Mouse (Mus musculus) kidney, adult 2 months (tissue): ENCODE data around the gene 1700001O22Rik. TPM values are rescaled to one million over a fixed set of nuclear protein-coding genes. Genes with fewer than 3 reads are reported as not detected.

ENCODE experiments used
- DNase-seq: peaks from one replicate; pipeline ENCODE4 v3.0.0; 2021
- H3K27ac ChIP-seq: fragments of 200-500 bp; 2 replicates; pipeline ENCODE4 v1.5.1; 2012; ENCODE audit warnings: low read depth, low read length, control low read depth, inconsistent platforms; ENCODE audit not compliant: insufficient read depth
- H3K27me3 ChIP-seq: fragments of 200-500 bp; replicated peaks from 2 replicates; pipeline ENCODE4 v1.6.1; 2012; ENCODE audit warnings: mild to moderate bottlenecking, moderate library complexity, low read length, inconsistent platforms; ENCODE audit not compliant: control insufficient read depth, insufficient read depth
- H3K36me3 ChIP-seq: fragments of 200-500 bp; 2 replicates; pipeline ENCODE4 v1.6.1; 2012; ENCODE audit warnings: mild to moderate bottlenecking, moderate library complexity, low read length, inconsistent platforms; ENCODE audit not compliant: control insufficient read depth, insufficient read depth
- H3K4me1 ChIP-seq: fragments of 200-500 bp; 2 replicates; pipeline ENCODE4 v1.6.1; 2011; ENCODE audit warnings: low read length; ENCODE audit not compliant: control insufficient read depth, insufficient read depth
- H3K4me3 ChIP-seq: fragments of 200-500 bp; 2 replicates; pipeline ENCODE4 v1.5.1; 2011; ENCODE audit warnings: mild to moderate bottlenecking, low read depth, low read length, control low read depth; ENCODE audit not compliant: insufficient read depth
- CTCF ChIP-seq: fragments of 200-500 bp; conservative IDR thresholded peaks from 2 replicates; pipeline ENCODE4 v1.5.1; 2011; ENCODE audit warnings: low read depth, mild to moderate bottlenecking, control low read depth, low read length, moderate library complexity, mixed read lengths; ENCODE audit not compliant: insufficient read depth, insufficient read length
- POLR2A ChIP-seq: fragments of 200-500 bp; IDR thresholded peaks from one replicate; pipeline ENCODE4 v1.6.1; 2011; ENCODE audit warnings: low read depth, low read length, control low read depth
- WGBS: fragments of 180-500 bp; shearing (Covaris S2); methylation state at CpG from one replicate; pipeline ENCODE4 v1.1.7; 2018; 5-methylcytosine and 5-hydroxymethylcytosine counted together
- polyA plus RNA-seq: library from polyadenylated mRNA; depleted of rRNA; stranded (reverse); fragments of >200 nt; gene quantifications from 2 replicates; pipeline ENCODE4 v1.2.3, GENCODE M21; 2012

Gene 1700001O22Rik
- polyA plus RNA-seq, 1 experiment: 1.7 TPM

- 70% methylated on average over 7 of the region's 7 CpGs for WGBS
- H3K4me3 ChIP-seq: no peak overlapping the region
Observed at GRCm38 (mm10) chr2:30810573-30810972, 7.1 kb upstream of the 1700001O22Rik start.

GRCm38 (mm10) chr2:30809503-30809902 lies 6.0 kb upstream of the 1700001O22Rik start:
- H3K36me3 ChIP-seq: no peaks in the 10 kb centered on the region
- H3K4me1 ChIP-seq: peaks cover 5% of the 10 kb centered on the region
- no peak for TF ChIP-seq POLR2A
- TF ChIP-seq CTCF: no peak
- H3K27me3 ChIP-seq: no peaks in the 10 kb centered on the region
- H3K4me3 ChIP-seq: no peak overlapping the region
- WGBS: 61% methylated on average over 5 of the region's 5 CpGs
- no peak for DNase-seq
- H3K27ac ChIP-seq: no peak overlapping the region

More at GRCm38 (mm10) chr2:30810573-30810972, 7.1 kb upstream of the 1700001O22Rik start:
- no peak for TF ChIP-seq CTCF
- TF ChIP-seq POLR2A: no peak
- peaks cover 5% of the 10 kb centered on the region for H3K4me1 ChIP-seq
- no peak for DNase-seq
- H3K27ac ChIP-seq: no peak overlapping the region
- H3K36me3 ChIP-seq: no peaks in the 10 kb centered on the region
- H3K27me3 ChIP-seq: no peaks in the 10 kb centered on the region

DNA sequence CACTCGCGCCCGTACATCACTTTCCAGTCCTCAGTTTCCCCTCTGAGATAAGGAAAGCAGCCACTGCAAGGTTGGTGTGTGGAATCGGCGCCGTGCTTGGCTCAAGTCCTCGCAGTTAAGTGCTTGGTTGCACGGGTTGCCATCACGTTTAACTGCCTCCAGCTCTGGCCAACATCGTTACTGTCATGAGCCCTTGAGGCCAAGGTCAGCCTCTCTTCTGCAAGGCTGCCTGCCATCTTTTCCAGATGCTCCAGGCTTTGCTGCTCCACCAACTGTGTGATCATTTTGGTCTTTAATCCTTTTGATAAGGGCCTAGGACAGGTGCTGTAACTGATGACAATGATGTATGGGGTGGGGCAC lies 4.8 kb upstream of the 1700001O22Rik start:
- Histone ChIP-seq H3K36me3 (no peaks in the 10 kb centered on the region), H3K27me3 (no peaks in the 10 kb centered on the region), H3K27ac (peak overlapping the region; percentile 41), H3K4me1 (peaks cover 5% of the 10 kb centered on the region), H3K4me3 (peak overlapping the region; percentile 72)
- WGBS: 3% methylated on average over 10 of the region's 10 CpGs
- no peak for TF ChIP-seq POLR2A
- no peak for TF ChIP-seq CTCF
- peak; percentile 21 for DNase-seq

GRCm38 (mm10) chr2:30807648-30808295 lies 4.3 kb upstream of the 1700001O22Rik start, which contains the start of gene Ntmt1:
Gene Ntmt1, plus strand, starts transcription at chr2:30807826.
- H3K4me1 ChIP-seq: peaks cover 5% of the 10 kb centered on the region
- no peaks in the 10 kb centered on the region for H3K36me3 ChIP-seq
- H3K27me3 ChIP-seq: no peaks in the 10 kb centered on the region
- DNase-seq: peak; percentile 100
- peak within 1 kb of the TSS; percentile 72 for H3K4me3 ChIP-seq
- WGBS: 1% methylated on average over 44 of the region's 44 CpGs
- H3K27ac ChIP-seq: peak within 1 kb of the TSS; percentile 62
- TF ChIP-seq POLR2A: peak; percentile 82
- TF ChIP-seq CTCF: no peak

DNA sequence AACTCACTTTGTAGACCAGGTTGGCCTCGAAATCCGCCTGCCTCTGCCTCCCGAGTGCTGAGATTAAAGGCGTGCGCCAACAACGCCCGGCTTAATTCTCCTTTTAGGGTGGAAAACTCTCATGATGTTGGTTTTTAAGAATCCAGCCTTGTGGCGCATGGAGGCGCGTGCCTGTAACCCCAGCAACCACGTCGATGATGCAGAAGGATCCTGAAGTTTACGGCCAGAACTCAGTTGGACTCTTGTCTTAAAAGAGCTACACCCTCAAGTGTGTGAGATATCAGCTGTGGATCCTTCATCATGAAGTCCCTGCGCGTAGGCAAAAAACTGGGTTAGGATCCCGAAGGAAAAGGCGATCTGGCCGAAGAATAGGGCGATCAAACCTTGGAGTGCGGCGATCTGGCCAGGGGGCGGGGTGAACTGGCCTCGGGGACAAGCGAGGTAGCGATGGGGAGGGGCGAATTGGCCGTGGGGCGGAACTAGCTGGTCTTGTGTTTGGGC lies 3.7 kb upstream of the 1700001O22Rik start:
- H3K4me1 ChIP-seq: peaks cover 5% of the 10 kb centered on the region
- no peaks in the 10 kb centered on the region for H3K36me3 ChIP-seq
- H3K27me3 ChIP-seq: no peaks in the 10 kb centered on the region
- peak overlapping the region; percentile 62; the same call in 1 of the 2 replicates for H3K27ac ChIP-seq
- DNase-seq: no peak
- WGBS: 8% methylated on average over 28 of the region's 28 CpGs
- TF ChIP-seq POLR2A (no peak), CTCF (no peak)
- peak overlapping the region; percentile 59 for H3K4me3 ChIP-seq

DNA sequence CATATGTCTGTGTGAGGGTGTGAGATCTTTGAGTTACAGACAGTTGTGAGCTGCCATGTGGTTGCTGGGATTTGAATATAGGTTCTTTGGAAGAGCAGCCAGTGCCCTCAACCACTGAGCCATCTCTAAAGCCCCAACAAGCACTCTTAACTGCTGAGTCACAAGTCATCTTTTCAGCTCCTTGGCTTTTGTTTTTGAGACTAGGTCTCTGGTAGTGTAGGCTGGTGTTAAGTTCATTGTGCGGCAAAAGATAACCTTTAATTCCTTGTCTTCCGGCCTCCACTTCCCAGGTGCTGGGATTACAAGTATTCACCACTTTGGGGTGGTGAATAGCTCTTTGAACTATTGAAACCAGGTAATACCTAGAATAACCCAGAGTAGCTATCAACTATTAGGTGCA lies 2.5 kb upstream of the 1700001O22Rik start:
- 97% methylated on average over 2 of the region's 2 CpGs for WGBS
- DNase-seq: no peak
- Histone ChIP-seq H3K4me1 (peaks cover 9% of the 10 kb centered on the region), H3K27ac (no peak overlapping the region), H3K4me3 (no peak overlapping the region), H3K27me3 (no peaks in the 10 kb centered on the region), H3K36me3 (no peaks in the 10 kb centered on the region)
- TF ChIP-seq POLR2A: no peak
- no peak for TF ChIP-seq CTCF

GRCm38 (mm10) chr2:30801067-30801852 lies 2.2 kb downstream of the 1700001O22Rik start:
- WGBS: 1% methylated on average over 77 of the region's 77 CpGs
- TF ChIP-seq CTCF: no peak
- no peak for TF ChIP-seq POLR2A
- peaks cover 4% of the 10 kb centered on the region; the same call in 1 of the 2 replicates for H3K4me1 ChIP-seq
- no peak overlapping the region for H3K27ac ChIP-seq
- peak overlapping the region; percentile 51 for H3K4me3 ChIP-seq
- DNase-seq: peak; percentile 56
- no peaks in the 10 kb centered on the region for H3K36me3 ChIP-seq
- no peaks in the 10 kb centered on the region for H3K27me3 ChIP-seq
